Mouse (Mus musculus) gastrocnemius, adult 8-10 months (tissue): Measurements from ENCODE around the gene Cfap61. TPM values are rescaled to one million over a fixed set of nuclear protein-coding genes. Genes with fewer than 3 reads are reported as not detected.
A peak's percentile ranks its signal among the peaks of the same experiment; 100 is the strongest.
"Not testable (repeated sequence)": the region's sequence is repeated elsewhere in the genome, so short reads cannot be mapped to it uniquely, and the experiment has no call there.

ENCODE experiments used
- DNase-seq, 2 experiments: peaks; one replicate each; pipeline ENCODE4 v3.0.0; 2022; ENCODE audit warnings: low spot score in 2 of 2
- total RNA-seq, 4 experiments: library from RNA; stranded (reverse); gene quantifications; 2 replicates each; pipeline ENCODE4 v1.2.4; 2022

The Cfap61 gene
- total RNA-seq = not detected

DNA sequence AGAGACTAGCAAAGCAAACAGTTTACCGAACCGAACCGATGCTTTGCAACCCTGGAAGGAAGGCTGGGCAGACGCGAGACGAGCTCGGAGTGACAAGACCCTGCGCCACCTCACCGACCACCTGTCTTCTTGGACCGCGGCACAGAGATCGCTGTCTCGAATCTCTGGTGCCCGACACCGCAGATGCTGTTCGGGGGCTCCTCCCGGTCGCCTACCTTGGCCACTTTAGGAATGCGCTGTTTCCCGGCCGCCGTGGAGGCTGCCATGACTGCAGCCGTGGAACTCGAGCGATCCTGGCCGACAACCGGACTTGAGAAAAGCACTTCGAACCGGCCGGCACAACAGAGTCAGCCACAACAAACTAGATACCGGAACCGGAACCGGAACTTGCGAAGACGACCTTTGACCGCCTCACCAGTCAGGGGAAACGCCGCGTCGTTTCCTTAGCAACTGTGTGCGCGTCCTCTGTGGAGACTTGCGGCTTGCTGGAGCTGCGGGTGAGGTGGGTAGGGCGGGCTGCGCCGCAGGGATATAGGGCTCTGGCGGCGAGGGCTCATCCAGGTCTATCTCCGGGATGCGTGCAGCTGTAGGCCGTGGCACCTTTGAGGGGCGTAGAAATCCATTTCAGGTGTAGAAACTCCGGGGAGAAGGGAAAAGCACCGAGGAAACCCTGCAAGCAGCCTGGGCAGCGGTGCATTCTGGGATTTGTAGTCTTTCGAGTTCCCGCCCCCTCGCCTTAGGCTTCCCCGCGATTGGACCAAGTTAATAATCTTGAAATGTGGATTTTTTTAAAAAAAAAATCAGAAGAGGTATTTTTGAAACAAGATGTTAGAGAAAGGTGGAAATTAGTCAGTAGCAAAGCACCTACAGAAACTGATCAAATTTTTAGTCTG is at the start of gene Cfap61, which contains the start of gene Crnkl1:
Cfap61 (plus strand) TSS at position 446 of the 893 bp plus-strand sequence.
Crnkl1 (minus strand) TSS at position 676 of the 893 bp plus-strand sequence.
- peak; percentile 83 to 84 for DNase-seq

DNA sequence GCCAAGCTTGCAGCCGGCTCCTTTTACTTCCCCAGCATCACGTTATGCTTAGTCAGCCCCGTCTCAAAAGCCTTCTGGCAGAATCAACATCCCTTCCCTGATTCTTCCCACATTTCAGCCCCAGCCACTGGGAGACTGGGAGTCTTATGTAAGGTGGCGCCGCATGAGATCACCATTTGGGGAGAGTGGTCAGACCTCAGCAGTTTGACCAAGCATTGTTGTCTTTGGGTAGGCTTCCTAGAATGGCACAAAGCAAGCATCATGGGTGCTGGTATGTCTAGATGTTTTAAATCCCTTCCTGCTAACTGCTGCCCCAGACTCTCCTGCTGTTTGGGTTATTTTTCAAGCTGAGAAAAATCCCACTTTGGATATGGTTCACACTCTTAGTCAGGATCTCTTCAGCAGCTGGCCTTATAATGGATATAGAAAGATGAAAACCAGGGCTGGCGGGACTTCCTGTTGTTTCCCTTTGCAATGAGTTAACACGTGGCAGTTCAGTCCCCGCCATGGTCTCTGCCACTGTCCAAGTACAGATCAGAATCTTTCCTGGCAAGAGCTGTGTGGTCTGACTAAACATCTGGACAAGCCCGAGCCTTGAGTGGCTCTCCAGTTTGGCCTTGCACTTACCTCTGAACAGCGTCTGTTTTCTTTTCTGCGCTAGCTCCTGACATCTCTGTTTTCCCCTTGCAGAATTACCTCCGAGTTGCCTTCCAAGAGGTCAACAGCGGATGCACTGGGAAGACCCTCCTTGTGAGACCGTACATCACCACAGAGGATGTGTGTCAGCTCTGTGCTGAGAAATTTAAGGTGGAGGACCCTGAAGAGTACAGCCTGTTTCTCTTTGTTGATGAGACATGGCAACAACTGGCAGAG is 49.4 kb upstream of the Cfap61 start:
- DNase-seq = peak; percentile 50 to 69

DNA sequence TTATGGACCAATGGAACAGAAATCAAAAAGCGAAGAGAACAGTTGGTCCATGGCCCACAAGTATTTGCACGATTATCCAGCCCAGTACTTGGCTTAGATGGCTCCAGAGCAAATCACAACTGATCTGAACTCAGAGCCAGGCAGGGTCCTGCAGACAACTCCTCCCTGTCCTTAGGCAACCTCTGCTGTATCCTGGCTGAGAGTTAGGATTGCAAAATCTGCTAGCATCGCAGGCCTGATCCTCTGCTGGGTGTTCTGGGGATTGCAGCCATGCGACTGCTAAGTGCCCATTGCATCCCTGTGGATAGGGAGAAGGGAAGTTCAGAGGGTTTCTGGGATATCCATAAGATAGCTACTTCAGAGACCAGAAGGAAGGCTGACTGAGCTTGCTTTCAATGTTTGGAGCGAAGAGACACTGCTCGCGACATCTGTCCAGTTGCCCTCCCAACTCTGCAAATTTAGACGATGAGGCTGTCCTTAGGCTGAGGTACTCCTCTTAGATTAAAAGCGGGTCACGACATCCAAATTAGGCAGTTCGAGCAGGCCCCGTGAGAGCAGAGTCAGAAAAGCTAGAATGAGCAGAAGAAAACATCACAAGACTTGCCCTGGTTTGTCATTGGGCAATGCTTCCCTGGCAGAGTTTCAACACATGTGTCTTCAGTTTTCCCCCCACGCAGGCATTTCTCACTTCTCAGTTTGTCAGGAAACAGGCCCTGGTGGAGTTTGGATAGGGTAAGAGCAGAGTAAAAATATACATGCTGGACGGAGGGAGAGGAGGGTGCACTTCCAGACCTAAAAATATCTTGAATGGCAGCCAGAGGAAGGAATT is 46.4 kb upstream of the Cfap61 start:
- DNase-seq = peak; percentile 67 to 70

DNA sequence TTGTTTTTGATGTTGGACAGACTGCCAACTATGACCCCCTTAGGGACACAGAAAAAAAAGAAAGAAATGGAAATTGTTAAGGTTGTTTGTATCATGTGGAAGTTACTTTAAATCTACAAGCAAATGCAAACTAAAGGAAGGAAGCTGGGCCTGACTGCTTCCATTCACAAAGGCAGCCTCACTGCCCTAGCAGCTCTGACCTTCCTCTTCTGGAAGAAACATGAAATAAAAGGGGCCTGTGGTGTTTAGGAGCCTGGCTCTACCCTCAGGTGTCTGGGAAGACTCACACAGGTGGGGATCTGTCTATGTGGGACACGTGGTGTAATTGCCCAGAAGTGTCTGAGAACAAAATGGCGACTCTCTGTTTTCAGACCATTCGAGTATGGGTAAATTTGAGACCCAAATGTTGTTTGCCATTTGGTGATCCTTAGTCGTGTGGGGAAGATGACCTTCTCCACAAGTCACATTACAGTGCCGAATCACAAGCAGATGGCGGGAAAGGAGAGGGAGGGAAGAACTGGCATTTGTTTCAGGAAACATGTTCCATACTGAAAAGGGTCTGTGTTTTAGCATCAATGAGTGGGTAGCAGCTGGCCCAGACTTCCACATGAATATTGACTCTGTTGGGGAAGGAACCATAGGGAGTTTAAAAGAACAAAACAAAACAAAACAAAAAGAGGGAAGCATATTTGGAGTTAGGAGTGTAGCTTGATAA is 45.7 kb upstream of the Cfap61 start:
- DNase-seq = no peak

DNA sequence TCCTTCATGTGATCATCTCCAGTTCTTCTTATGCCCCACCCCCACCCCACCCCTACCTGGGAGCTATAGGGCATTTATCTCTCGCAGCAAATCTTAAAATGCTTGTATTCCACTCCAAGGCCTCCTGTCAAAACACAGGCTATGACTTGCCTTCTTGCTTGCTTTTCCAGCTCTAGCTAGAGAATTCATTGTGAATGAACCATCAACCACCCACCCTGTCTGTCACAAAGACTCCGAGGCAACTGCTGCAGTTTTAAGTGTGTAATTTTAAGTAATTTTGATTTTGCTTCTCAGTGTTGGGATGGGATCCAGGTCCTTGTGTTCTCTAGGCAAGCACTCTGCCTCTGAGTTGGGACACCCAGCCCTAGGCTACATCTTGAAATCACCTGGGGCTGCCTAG is 44.0 kb upstream of the Cfap61 start:
- DNase-seq = no peak

DNA sequence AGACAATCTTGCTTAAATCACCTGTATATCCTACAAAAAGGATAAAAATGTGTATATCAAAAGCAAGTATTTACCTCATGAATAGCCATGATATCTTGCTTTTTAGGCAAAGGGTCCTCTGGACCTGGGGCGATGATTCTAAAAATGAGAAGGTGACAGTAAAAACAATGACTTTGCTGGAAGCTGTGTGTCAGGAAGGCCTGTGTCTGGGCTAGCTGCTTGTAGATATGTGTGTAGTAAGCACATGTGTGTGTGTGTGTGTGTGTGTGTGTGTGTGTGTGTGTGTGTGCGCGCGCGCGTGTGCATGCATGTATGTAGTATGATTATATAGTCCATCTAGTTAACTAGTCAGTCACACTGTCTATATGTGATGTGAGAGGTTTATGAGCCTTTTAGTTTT is 40.8 kb upstream of the Cfap61 start:
- DNase-seq = no peak

DNA sequence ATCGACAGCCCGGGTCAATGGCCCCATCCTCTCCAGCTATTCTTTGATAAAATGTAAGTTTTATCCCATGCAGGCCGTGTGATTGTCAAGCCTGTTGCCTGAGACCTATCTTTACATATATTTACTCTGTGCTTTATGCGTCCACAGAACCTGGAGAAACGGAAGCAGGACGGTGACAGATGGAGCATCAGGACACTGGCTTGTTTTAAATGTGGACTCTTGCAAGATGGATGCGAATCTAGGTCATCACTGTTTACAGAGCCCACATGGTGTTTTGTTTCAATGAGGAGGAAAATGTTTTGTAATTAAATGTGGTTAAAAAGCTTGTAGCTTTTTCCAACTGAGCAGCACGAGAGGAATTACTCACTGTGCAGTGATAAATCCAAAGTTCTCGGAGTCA is 36.5 kb upstream of the Cfap61 start:
- no peak for DNase-seq

DNA sequence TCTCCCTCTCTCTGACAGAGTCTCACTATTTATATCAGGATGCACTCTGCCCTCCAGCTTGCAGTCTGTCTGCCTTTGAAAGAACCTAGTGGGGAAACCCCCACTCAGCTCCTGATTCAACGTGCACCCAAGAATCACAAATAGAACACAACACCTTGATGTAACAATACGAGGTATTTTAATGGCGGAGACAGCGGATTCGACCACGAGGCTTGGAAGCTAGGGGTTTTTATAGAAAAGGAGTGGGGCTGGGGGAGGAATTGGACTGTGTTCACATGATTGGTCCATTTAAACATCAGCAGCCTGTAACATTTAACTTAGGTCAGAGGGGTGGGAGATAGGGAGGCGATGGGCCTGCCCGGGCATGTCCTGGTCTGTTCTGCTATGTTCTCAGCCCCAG is 34.3 kb upstream of the Cfap61 start:
- not testable (repeated sequence) for DNase-seq

DNA sequence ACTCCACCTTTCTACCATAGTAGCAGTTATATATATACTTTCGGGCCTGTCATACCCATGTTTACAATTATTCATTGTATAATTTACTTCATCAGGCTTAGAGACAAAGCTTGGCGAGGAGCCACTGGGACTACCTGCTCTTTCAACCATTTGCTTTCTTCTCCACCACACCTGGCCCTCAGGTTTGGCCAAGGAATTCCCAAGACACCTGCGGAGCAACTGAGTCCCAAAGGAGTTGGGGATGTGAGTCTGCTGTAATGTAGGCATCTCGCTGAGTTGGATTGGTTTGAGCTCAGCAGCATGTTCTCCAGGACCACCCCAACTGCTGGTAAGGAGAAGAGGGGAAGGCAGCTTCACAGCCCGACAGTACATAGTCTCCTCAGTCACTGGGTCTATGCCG is 32.7 kb upstream of the Cfap61 start, which contains the start of gene Naa20:
Naa20 (plus strand) TSS at position 239 of the 400 bp plus-strand sequence.
- no peak for DNase-seq

DNA sequence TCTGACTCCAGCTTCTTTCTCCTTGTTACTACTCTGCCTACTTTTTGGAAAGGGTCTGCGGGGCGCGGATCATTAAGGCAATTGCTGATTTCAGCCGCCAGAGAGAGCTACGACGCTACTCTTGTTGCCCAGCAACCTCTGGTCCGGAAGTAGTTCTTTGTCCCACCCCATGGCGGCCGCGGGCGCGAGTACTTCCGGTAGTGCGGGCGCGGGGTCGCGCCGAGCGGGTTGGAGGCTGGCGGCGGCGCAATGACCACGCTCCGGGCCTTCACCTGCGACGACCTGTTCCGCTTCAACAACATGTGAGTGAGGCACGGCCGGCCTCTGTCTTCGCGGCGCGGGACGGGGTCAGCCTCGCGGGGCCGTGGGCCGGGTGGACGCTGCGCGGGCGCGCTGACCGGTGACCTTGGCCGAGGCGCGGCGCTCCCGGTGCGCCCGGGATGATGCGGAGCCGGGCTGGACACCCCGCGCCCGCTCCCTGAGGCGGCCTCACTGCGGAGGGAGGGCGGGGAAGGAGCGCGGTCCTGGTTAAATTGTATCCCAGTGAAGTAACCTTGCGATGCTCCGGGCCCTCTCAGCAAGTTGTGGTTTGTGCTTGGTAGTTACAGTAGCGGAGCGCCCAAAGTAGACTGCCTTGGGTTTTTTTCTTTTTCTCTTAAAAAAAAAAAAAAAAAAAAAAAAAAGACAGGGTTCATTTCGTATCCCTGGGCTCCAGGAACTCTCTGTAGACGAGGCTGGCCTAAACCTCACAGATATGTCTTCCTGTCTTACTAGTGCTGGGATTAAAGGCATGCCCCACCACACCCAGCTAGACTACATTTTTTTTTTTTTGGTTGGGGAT is 31.3 kb upstream of the Cfap61 start:
- peak; percentile 82 to 83 for DNase-seq

DNA sequence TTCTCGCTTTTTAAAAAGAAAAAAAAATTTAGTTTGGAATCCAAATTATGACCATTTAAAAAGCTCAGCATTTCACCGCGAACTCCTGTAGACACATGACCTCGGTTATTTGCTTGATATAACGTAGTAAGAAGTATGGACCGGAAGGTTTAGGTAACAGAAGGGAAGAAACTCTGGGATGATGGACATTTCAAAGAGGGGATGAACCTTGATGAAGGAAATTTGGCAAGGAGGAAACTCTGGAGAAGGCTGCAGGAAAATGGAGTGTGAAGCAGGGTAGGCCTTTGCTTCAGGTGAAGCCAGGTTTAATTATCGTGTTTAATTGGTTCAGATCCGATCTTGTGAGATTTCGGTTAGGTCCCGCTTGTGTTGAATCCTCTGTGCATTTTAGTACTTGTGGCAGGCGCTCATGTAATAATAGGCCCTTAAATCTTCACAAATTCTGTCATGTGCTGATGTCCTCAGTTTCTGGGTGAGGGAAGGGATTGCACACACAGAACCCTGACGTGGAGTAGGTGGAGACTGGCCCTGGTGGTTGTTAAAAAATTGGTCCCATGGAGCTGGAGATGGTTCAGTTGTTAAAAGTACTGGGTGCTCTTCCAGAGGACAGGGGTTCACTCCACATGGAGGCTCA is 30.5 kb upstream of the Cfap61 start:
- DNase-seq = no peak

DNA sequence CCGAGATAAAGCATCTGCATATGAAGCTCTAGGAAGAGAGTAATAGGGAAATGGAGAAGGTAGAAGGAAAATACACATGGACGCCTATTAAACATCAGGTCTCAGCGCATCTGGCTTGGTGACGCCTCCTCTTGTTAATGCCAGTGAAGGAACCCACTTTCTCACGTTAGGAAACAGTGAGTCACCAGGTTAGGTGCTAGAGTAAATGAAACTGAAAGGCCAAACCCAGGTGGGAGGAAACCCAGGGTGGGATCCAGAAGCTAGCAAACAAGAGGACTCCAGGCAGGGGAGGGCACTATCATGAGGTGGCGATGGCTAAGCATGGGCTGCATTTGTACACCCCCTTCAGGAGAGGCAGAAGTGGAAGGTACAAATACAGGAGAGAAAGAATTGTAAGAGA is 29.4 kb upstream of the Cfap61 start:
- DNase-seq = no peak

DNA sequence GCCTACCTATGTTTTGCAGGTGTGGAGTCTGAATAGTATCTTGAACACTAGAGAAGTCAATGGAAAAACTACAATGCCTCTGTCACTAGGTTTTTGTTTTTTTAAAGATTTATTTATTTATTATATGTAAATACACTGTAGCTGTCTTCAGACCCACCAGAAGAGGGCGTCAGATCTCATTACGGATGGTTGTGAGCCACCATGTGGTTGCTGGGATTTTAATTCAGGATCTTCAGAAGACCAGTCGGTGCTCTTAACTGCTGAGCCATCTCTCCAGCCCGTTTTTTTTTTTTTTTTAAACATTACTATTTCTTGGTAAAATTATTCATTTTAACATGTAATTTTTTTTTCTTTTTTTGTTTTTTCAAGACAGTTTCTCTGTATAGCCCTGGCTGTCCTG is 28.7 kb upstream of the Cfap61 start:
- not testable (repeated sequence) for DNase-seq

DNA sequence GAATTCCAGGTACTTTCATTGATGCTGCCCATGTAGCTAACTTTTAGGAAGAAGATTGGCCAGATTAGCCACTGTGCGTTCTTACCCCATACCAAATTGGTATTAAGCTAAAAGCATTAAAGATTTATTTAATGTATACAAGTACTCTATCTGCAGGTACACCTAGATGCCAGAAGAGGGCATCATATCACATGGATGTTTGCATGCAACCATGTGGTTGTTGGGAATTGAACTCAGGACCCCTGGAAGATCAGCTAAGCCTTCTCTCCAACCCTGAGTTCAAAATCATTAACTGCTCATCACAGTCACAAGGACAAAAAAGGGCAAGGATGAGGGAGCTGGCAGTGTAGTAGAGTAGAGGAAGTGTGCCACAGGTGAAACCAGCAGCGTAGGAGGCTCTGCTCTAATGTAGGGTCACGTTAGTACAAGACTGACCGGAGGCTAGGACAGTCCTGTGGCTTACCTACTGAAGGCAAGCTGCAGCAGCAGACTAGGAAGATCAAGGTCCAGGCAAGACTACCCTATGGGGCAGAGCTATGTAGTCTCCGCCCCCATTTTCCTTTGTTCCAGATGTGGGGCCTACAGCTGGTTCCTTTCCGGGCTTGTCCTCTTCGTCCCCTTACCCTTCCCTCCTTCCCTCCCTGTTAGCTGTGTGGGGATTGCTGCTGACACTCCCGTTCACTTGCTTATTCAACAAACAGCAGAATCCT is 13.5 kb upstream of the Cfap61 start:
- no peak for DNase-seq

DNA sequence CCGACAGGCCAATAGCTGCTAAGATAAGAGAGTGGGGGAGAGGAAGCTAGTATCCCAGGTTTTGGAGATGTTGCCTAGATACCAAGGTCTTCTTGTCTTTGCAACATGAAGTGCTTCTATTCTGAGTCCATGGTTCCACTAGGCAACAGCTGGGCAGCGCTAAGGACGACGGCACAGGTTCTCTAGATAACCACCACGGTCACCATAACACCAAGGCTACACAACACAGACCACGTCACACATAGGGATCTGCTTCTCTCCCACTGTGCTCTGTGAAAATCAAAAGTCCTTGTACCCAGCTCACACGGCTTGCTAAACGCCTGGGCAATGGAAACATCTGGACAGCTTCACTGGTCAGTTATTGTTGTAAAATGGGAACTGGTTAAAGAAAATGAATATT is 2.4 kb downstream of the Cfap61 start:
- no peak for DNase-seq

DNA sequence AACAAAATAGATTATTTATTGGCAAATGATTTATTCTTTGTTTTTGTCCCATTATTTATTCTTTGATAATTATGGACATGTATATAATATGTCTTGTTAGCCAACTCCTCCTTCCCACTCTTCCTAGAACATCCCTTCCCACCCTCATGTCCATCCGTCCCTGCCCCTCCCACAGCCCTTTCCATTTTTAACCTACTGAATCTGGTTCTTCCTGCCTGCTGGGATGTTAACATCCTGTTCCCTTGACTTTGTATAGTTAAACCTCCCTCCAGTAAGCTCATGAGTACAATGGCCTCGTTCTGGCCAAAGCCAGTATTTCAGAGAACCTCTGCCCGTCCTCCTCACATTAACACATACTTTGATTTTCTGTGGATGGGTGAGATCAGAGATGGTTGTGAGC is 6.8 kb downstream of the Cfap61 start:
- no peak for DNase-seq

DNA sequence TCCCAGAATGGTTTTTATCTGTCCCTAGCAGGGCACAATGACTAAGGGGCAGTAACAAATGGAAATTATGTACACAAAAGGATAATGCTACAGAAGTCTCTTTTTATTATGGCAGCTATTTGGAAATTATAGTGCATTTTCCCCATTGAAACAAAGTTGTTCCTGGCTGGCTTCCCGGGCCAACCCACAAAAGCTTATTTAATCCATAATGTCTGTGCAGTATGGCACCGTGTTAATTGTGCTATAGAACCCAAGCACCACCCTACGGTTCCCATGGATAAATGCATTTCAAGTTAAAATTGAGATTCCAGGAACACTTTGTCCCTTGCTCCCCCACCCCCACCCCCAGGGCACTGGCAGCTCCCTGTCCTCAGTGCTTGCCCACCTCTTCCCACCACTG is 9.7 kb downstream of the Cfap61 start:
- no peak for DNase-seq

DNA sequence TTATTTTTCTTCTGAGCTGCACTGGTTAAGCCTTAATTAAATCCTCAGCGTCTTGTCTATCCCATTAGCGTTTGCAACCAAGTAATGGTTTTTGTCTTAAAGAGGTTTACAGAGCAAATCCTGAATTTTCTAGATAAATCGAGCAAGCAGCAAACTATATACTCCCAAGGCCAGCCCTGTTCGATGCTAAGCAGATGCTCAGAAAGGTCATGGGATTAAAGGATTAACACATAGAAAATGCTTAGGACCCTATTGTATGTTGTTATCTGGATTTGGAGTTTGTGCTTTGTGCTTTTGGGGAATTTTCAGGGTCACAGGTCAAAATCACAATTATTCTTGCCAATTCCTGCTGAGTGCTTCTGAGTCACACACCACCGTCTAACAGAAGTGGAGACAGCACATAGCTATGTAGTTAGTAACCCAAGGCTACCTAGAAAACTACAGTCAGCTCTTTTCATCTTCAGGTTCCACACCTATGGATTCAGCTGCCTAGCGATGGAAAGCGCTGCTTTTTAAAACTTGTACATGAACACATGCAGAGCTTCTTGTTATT is 13.9 kb downstream of the Cfap61 start:
- no peak for DNase-seq
